Mouse (Mus musculus) kidney, adult 9 months (tissue): ENCODE measurements at regions not wholly inside any gene's neighbourhood (a gene's known extent, or its start where the extent isn't known, plus 50 kb on each side); places are given as distances from the start of the nearest gene placed in this dataset.

Experiments
- DNase-seq: peaks from one replicate; pipeline ENCODE4 v3.0.0; 2022

GRCm38 (mm10) chrX:99592980-99593379 lies 121.9 kb upstream of the Pja1 start:
- no peak for DNase-seq

- no peak for DNase-seq
Observed at GRCm38 (mm10) chrX:99587284-99587683, 116.2 kb upstream of the Pja1 start.

GRCm38 (mm10) chrX:99586282-99586681 lies 115.2 kb upstream of the Pja1 start:
- DNase-seq: no peak

GRCm38 (mm10) chrX:99585703-99586102 lies 114.6 kb upstream of the Pja1 start:
- DNase-seq: peak; percentile 75

DNA sequence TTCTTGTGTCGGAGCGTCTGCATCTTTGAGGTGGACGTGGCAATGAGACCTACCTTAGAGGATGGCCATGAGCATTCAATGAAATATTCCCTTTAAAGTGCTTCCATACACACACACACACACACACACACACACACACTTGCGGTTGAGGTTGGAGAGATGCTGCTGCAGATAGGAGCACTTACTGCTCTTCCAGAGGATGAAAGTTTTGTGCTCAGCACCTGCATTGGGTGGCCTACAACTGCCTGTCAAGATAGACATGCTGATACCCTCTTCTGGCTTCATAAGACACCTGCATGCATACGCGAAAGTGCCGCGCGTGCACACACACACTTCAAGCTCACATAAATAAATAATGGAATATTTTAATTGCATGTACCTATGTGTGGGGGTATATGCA lies 111.5 kb upstream of the Pja1 start:
- no peak for DNase-seq

DNA sequence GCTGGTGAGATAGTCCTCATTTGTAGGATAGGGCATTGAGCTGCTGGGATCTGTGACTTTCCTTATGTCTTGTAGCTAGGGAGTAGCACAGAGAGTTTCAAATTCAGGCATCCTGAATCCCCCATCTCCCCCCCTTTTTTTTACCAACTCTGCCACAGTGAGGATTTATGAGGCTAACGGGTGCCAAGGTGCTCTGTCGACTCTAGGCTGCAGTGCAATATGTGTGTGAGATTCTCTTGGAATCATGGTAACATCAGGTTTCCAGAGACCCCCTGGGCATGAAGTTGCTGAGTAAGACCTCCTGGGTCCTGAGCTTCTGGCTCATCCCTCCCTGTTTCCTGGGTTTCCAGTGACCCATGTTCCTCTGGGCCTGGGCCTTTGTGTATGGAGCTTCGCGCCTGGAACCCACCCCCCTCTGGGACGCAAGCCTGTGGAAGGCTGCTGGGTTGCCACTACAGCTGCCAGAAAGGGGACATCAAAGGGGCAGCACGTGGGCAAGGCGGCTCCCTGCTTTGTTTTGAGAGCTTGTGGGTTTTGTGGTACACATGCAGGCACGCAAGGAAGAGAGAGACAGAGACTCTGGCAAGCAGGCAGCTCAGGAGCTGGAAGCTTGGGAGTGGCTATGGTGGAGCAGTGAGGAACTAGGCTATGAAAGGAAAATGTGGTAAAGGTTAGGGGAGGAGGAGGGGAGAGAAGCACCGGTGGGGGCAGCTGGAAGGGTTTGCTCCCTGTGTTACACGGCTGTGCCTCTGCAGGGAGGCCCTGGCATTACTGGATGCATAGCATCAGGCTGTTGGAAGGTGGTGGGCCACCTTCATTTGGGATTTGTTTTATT lies 110.8 kb upstream of the Pja1 start:
- DNase-seq: no peak

DNA sequence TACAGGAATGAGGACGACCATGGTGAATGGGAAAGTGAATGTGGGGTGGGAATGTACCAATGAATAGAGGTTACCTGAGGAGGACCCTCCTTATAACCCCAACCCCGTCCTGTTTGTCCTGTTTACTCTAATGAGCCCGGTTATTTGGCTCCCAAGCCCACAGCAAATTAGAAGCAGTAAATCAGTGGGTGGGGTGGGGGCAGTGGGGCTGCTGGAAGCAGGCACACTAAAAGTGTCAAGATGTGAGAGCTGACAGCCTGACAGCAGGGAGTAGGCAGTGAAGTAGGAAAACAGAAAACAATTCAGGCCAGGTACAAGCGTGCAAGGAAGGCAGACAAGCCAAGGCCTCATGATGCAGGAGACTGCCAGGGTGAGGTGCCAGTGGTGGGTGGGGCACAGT lies 108.1 kb upstream of the Pja1 start:
- DNase-seq: no peak

- DNase-seq: no peak
Observed at GRCm38 (mm10) chrX:99578796-99579195, 107.7 kb upstream of the Pja1 start.

DNA sequence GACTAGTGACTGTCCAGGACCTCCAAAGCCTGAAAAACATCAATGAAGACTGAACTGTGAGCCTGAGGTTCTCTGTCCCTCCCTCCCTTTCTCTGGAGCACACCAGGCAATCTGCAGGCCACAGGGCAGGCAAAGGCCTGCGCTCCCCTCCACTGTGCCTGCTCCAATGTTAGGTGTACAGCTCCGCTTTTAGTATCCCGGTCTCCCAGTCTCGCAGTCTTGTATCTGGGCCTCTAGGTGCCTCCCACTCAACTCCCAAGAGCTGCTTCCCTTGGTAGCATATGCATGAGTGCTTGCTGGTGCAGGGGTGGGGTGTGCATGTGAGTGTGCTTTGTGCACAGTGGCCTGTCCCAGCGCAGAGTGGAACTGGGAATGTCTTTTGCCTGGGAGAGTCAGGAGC lies 104.0 kb upstream of the Pja1 start:
- no peak for DNase-seq

GRCm38 (mm10) chrX:99574441-99575103 lies 103.5 kb upstream of the Pja1 start:
- DNase-seq: peak; percentile 57

GRCm38 (mm10) chrX:99570161-99570560 lies 99.1 kb upstream of the Pja1 start:
- DNase-seq: no peak

DNA sequence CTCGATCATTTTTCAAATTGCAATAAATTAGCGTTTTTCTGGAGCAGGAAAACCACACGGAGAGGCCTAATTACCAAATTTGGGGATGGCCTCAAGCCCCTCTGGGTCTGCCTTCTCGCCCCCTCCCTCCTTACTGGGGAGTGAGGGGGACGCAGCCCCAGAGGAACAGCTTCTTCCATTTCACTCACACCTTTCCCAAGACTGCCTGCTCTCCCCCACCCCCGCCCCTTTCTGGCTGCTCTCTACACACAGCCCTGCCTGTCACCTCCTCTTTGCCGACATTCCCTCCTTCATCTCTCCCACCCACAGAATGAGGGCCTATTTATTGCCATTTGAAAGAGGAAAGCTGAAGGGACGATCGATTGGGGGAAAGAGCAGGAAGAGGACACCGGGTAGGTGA lies 97.2 kb upstream of the Pja1 start:
- no peak for DNase-seq

- no peak for DNase-seq
Observed at GRCm38 (mm10) chrX:99567367-99568164, 96.5 kb upstream of the Pja1 start.

DNA sequence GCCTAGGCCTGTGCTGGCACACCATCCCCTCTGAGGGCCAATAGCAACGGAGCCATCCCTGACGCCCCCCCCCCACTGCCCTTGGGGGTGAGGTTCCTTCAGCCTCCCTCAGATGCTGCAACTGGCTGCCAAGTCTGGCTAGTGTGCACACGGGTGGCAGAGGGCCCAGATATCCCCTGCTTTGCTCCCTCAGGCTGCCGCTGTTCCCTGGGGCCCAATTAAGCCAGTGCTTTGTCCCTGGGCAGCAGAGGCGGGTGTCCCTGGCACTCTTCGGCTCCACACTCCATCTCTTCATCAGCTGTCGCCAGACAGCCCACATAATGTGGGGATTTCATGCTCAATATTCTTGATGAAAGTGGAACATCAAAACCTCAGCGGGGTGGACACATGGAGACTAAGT lies 90.9 kb upstream of the Pja1 start:
- DNase-seq: no peak

GRCm38 (mm10) chrX:99560699-99561098 lies 89.6 kb upstream of the Pja1 start:
- no peak for DNase-seq

- no peak for DNase-seq
Observed at GRCm38 (mm10) chrX:99556876-99557354, 85.8 kb upstream of the Pja1 start.

DNA sequence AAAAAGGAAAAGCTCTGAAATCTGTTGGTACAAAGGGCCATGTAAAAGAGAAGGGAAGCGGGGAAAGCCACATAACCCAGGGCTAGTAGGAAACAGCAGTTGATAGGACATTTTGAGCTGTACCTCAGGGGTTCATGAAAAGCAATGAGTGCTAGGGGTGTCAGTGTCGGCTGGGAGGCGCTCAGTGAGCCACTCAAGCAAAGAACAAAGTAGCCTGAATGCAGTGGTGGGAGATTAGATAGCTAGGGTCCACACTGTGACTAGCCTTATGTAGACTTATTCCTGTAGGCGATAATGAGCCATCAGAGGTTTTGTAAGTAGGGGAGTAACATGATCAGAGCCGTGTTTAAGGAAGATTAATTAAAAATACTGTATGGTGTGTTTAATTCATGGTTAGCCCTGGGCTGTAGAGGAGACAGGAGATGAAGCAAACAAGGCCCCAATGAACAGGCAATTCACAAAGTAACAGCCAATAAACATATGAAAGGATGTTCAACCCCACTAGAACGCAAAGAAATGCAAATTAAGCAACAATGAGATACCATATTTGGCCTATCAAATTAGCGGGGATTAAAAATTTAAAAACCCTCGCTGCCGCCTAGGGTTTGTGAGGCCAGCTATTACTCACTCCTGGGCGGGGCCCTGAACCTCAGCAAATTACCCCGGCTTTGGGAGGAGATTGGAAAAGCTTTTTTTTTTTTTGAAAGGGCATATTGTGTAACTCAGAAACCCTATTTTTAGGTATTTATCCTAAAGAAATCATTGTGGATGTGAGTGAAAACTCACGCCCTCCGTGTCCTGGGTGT lies 85.1 kb upstream of the Pja1 start:
- DNase-seq: no peak

DNA sequence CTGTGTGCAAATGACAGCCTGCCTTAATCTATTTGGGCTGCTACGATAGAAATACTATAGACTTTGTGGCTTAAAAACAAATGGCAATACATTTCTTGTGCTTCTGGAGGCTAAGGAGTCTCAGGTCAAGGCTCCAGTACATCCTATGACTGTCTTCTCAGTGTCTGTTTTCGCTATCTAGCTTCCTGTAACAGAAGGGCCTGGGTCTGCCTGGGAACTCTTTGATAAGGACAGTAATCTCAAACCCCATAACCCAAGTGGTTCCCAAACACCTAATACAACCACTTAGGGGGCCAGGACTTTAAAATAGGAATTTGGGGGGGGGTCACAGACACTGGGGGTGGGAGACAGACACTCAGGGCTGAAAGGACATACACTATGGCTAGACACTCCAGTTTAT lies 81.7 kb upstream of the Pja1 start:
- DNase-seq: no peak

DNA sequence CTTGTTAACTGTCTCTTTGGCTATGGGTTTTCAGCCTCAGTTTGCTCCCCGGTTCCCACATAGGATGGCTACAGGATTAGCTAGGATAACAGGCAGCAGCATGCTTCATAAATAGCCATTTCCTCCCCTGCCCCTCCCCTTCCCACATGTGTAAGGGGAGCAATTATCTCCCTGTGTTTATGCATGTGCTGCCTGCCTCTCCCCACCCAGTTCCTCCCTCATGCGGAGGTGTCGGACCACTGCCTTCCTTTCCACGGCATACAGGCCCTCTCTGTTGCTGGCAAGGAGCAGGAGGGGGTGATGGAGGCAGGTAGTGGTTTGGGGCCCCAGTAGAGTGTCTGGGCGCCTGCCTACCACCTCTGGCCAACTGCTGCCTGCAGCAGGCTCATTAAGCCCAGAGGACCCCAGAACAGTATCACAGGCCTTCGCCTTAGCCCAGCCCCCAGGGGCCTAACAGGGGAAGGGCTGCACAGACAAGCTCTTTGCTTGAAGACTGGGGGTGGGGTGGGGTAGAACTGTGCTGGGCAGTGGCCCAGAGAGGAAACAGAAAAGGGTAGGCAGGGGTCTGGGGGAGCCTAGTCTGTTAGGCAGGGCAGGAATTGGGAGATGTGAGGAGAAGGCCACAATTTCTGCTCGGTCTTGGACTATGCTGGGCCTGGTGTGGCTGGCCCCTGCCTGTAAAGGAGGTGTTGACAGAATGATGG lies 79.1 kb upstream of the Pja1 start:
- DNase-seq: no peak

GRCm38 (mm10) chrX:99548284-99549019 lies 77.4 kb upstream of the Pja1 start:
- DNase-seq: no peak

- no peak for DNase-seq
Observed at GRCm38 (mm10) chrX:99544410-99544809, 73.3 kb upstream of the Pja1 start.
